Mouse (Mus musculus): ENCODE data around the gene Rab43. TPM values are rescaled to one million over a fixed set of nuclear protein-coding genes. Genes with fewer than 3 reads are reported as not detected.

The Rab43 gene
- 15.5 TPM for polyA plus RNA-seq (2014; fragmentation: Illumina TruSeq; extraction: RNeasy Lipid Tissue Mini Kit (QIAGEN cat#74804); ENCODE audit: low read depth, low replicate concordance)

DNA sequence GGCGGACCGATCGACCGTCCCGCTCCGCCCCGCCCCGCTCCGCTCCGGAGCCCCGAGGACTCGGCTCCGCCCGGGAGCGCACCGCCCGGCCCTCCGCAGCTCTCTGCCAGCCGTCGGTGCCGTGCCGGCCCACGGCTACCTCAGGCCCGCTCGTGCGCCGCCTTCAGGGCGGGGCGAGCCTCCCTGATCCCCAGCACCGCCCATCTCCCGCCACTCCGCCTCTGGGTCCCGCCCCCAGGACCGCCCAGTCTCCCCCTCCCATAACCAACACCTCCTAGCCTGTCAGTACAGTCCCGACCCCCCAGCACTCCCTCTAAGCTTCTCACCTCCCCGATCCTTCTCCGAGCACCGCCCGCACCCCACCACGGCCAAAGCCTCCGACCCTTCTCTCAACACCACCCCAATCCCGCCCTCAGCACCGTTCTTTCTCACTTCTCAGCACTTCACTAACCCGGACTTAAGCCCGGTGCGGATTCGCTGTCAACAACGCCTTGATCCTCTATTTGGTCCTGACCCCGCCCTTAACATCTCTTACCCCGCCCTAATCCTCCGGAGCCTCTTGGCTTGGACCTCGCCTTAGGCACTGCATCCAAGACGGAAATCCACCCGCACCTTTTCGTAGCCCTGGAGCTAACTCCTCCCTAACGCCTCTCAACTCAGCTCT lies at the start of gene Rab43:
Gene Rab43, minus strand, starts transcription at position 490 of the 664 bp plus-strand sequence.

GRCm38 (mm10) chr6:87850900-87851614 lies 39.1 kb upstream of the Rab43 start, which contains the start of gene Cnbp:
TSS of gene Cnbp (minus strand) at chr6:87851106.

DNA sequence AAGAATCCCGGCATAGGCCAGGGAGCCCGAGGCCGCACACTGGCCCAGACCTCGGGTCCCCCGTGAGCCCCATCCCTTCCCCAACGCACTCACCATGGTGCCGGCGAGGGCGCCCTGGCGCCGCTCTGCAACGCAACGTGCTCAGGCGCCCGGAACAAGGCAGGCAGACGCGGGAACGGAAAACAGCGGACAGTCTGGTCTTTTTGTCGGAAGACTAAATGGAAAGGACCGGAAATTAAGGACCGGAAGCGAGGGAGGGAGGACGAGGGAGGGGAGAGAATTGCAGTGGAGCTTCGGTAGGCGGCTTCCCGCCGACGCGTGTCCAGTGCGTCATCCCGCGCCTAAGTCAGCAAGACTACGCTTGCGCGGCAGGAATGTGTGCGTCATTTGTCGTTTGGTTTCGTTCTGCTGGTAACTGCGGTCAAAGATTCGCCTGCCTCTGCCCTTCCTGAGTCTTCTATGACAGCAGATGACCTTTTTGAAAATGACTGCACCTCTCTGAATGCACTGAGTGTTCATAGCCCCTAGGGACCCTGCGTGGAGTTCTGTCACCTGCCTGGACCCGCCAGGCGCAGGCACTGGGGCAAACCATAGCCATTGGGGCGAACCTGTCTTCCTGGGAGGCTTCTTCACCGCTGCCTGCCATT lies 26.7 kb upstream of the Rab43 start, which contains the start of gene Isy1:
Gene Isy1, minus strand, starts transcription at position 248 of the 647 bp plus-strand sequence.

GRCm38 (mm10) chr6:87835695-87836094 lies 23.7 kb upstream of the Rab43 start, which contains the start of gene Gm45140:
TSS of gene Gm45140 (minus strand) at chr6:87835795.

DNA sequence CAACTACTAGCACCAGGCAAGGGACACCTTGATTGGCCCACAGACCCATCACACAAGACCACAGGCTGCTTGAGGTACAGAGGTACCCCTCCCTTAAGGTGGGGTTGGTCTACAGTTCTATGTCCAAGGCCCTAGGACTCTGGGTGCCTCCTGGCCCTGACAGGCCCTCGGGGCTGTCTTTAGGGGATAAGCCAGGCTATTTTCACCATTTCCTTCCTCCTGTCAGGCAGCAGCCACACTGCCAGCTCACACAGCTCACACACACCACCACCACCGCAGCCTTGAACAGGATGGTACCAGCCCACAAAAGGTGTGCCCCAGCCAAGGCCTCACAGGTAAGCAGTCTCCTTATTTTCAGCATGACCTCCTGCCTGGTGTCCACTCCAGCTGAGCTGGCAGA lies 34.1 kb downstream of the Rab43 start, which contains the start of gene Gp9:
Gene Gp9, plus strand, starts transcription at position 231 of the 400 bp plus-strand sequence.

Other genes with a start within 250 kb of the Rab43 start
- gene Prokr1, start 221.4 kb downstream of the Rab43 start, polyA plus RNA-seq (2014; fragmentation: Illumina TruSeq; extraction: RNeasy Lipid Tissue Mini Kit (QIAGEN cat#74804); ENCODE audit: low read depth, low replicate concordance), result 0.85 TPM
- gene Aplf, start 140.0 kb downstream of the Rab43 start, polyA plus RNA-seq (2014; fragmentation: Illumina TruSeq; extraction: RNeasy Lipid Tissue Mini Kit (QIAGEN cat#74804); ENCODE audit: low read depth, low replicate concordance), result 13.8 TPM
- not detected for gene Efcc1, start 81.3 kb downstream of the Rab43 start, polyA plus RNA-seq (2014; fragmentation: Illumina TruSeq; extraction: RNeasy Lipid Tissue Mini Kit (QIAGEN cat#74804); ENCODE audit: low read depth, low replicate concordance)
- not detected for gene Gp9, start 34.1 kb downstream of the Rab43 start, polyA plus RNA-seq (2014; fragmentation: Illumina TruSeq; extraction: RNeasy Lipid Tissue Mini Kit (QIAGEN cat#74804); ENCODE audit: low read depth, low replicate concordance)
- not detected for gene Gm45140, start 23.6 kb upstream of the Rab43 start, polyA plus RNA-seq (2014; fragmentation: Illumina TruSeq; extraction: RNeasy Lipid Tissue Mini Kit (QIAGEN cat#74804); ENCODE audit: low read depth, low replicate concordance)
- gene Isy1, start 26.6 kb upstream of the Rab43 start, polyA plus RNA-seq (2014; fragmentation: Illumina TruSeq; extraction: RNeasy Lipid Tissue Mini Kit (QIAGEN cat#74804); ENCODE audit: low read depth, low replicate concordance), result 19.4 TPM
- gene Cnbp, start 38.9 kb upstream of the Rab43 start, polyA plus RNA-seq (2014; fragmentation: Illumina TruSeq; extraction: RNeasy Lipid Tissue Mini Kit (QIAGEN cat#74804); ENCODE audit: low read depth, low replicate concordance), result 698 TPM
- gene Copg1, start 75.7 kb upstream of the Rab43 start, polyA plus RNA-seq (2014; fragmentation: Illumina TruSeq; extraction: RNeasy Lipid Tissue Mini Kit (QIAGEN cat#74804); ENCODE audit: low read depth, low replicate concordance), result 27.1 TPM
- 7.0 TPM for gene Hmces, start 101.8 kb upstream of the Rab43 start, polyA plus RNA-seq (2014; fragmentation: Illumina TruSeq; extraction: RNeasy Lipid Tissue Mini Kit (QIAGEN cat#74804); ENCODE audit: low read depth, low replicate concordance)
- not detected for gene H1fx, start 169.5 kb upstream of the Rab43 start, polyA plus RNA-seq (2014; fragmentation: Illumina TruSeq; extraction: RNeasy Lipid Tissue Mini Kit (QIAGEN cat#74804); ENCODE audit: low read depth, low replicate concordance)
- gene Rab7, start 233.1 kb upstream of the Rab43 start, polyA plus RNA-seq (2014; fragmentation: Illumina TruSeq; extraction: RNeasy Lipid Tissue Mini Kit (QIAGEN cat#74804); ENCODE audit: low read depth, low replicate concordance), result 290 TPM

Data from sigmoid colon, adult 10 weeks (tissue).